Mouse (Mus musculus) hindbrain, embryonic 13.5 days (tissue): ENCODE measurements around the gene Fos. TPM values are rescaled to one million over a fixed set of nuclear protein-coding genes. Genes with fewer than 3 reads are reported as not detected.

Experiments used
- ATAC-seq: fragments of 200-750 bp; cut with Nextera tagmentation; 2 replicates; pipeline ENCODE4 v1.8.0; 2017; ENCODE audit warnings: moderate TSS enrichment; ENCODE audit not compliant: low FRiP score
- H3K27ac ChIP-seq: fragments of 300-500 bp; sonication (generic); 2 replicates; pipeline ENCODE4 v1.5.1; 2015; ENCODE audit warnings: inconsistent platforms, mild to moderate bottlenecking, moderate library complexity
- H3K27me3 ChIP-seq: fragments of 300-500 bp; sonication (generic); 2 replicates; pipeline ENCODE4 v1.6.1; 2015; ENCODE audit warnings: mild to moderate bottlenecking, inconsistent platforms
- H3K36me3 ChIP-seq: fragments of 300-500 bp; sonication (generic); 2 replicates; pipeline ENCODE4 v1.6.1; 2015; ENCODE audit warnings: mild to moderate bottlenecking, inconsistent platforms
- H3K4me1 ChIP-seq: fragments of 300-500 bp; sonication (generic); replicated peaks from 2 replicates; pipeline ENCODE4 v1.6.1; 2015; ENCODE audit warnings: inconsistent platforms
- H3K4me2 ChIP-seq: fragments of 300-500 bp; sonication (generic); 2 replicates; pipeline ENCODE4 v1.6.1; 2015; ENCODE audit warnings: inconsistent platforms, mild to moderate bottlenecking, moderate library complexity
- H3K4me3 ChIP-seq: fragments of 300-500 bp; sonication (generic); 2 replicates; pipeline ENCODE4 v1.5.1; 2015; ENCODE audit warnings: mild to moderate bottlenecking, inconsistent platforms
- H3K9ac ChIP-seq: fragments of 300-500 bp; sonication (generic); 2 replicates; pipeline ENCODE4 v1.6.1; 2015; ENCODE audit warnings: mild to moderate bottlenecking, inconsistent platforms
- H3K9me3 ChIP-seq: fragments of 300-500 bp; sonication (generic); 2 replicates; pipeline ENCODE4 v1.6.1; 2016; ENCODE audit warnings: inconsistent platforms
- WGBS: fragments of 180-500 bp; shearing (Covaris S2); methylation state at CpG from one replicate; pipeline ENCODE4 v1.1.7; 2015; 5-methylcytosine and 5-hydroxymethylcytosine counted together
- polyA plus RNA-seq: library from polyadenylated mRNA; unstranded; fragments of >200 nt; fragmentation: Nextera tagmentation; extraction: Ambion mirVana; gene quantifications from 2 replicates; pipeline ENCODE4 v1.2.1, GENCODE M21; 2015

The Fos gene
- polyA plus RNA-seq, 1 experiment from 2014 or later, result 2.5 TPM

DNA sequence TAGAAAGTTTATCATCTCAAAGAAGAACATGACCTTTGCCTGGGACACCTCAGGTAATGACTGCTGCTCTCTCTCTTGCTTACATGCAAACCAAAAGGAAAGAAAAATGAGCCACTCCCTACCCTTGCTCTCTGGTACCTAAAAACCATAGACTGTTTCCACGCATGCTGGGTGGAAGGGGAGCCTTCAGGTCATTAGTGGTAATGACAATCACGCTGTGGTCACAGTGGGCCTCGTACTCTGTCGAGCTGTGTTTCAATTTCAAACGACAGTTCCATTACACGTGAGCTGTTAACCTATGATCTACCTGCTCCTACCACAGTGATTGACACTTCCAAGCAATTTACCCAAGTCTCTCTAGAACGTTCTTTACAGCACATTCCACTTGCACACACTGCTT is 5.0 kb downstream of the Fos start:
- WGBS, result 69% methylated on average over 7 of the region's 7 CpGs
- Histone ChIP-seq H3K9ac (no peak overlapping the region), H3K4me1 (peaks cover 23% of the 10 kb centered on the region), H3K4me2 (no peak overlapping the region), H3K36me3 (no peaks in the 10 kb centered on the region), H3K27me3 (peaks cover 45% of the 10 kb centered on the region), H3K4me3 (no peak overlapping the region), H3K9me3 (no peaks in the 10 kb centered on the region), H3K27ac (no peak overlapping the region)
- ATAC-seq, result no peak

DNA sequence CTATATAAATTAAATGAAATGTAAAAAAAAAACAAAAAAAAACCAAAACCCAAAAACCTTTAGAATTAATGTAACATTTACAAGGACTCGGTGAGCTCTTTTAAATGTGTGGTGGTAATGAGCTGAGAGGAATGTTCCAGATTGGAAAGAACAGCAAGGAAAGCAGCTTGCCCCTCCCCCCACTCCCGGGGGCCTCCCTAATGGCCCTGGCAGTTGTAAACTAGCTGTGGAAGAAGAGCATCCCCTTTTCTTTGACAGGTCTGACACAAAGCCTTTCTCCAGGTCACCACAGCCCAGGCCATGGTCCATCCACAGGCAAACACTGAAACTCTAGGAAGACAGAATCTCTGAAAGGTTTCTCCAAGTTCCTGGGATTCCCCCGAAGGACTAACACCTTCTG is 5.5 kb downstream of the Fos start:
- no peak overlapping the region for H3K4me2 ChIP-seq
- no peak overlapping the region for H3K4me3 ChIP-seq
- peaks cover 19% of the 10 kb centered on the region for H3K4me1 ChIP-seq
- no peak overlapping the region for H3K9ac ChIP-seq
- no peaks in the 10 kb centered on the region for H3K9me3 ChIP-seq
- no peak for ATAC-seq
- peaks cover 45% of the 10 kb centered on the region for H3K27me3 ChIP-seq
- no peak overlapping the region for H3K27ac ChIP-seq
- WGBS, result 58% methylated on average over 3 of the region's 3 CpGs
- no peaks in the 10 kb centered on the region for H3K36me3 ChIP-seq

DNA sequence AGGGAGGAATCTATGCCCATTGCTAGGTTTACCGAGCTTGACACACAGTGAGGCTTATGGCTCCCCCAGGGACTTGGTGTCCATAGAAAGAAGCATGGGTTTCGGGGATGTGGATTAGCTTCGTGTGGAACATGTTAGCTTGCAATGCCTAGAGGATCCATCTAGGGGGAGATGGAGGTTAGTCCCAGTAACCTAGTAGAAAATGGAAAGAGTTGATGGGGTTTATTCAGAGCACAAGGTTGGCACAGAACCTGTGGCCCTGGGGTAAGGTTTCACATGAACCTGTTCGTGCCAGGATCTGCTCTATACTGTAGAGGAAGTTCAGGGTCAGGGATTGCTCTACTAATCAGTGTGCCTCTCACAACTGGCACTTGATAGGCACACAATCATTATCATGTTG is 9.5 kb downstream of the Fos start:
- WGBS, result 33% methylated on average over 4 of the region's 4 CpGs
- Histone ChIP-seq H3K9me3 (no peaks in the 10 kb centered on the region), H3K4me2 (no peak overlapping the region), H3K4me3 (no peak overlapping the region), H3K27me3 (peaks cover 13% of the 10 kb centered on the region; the same call in 1 of the 2 replicates), H3K4me1 (peaks cover 26% of the 10 kb centered on the region), H3K27ac (no peak overlapping the region), H3K9ac (no peak overlapping the region), H3K36me3 (no peaks in the 10 kb centered on the region)
- no peak for ATAC-seq

DNA sequence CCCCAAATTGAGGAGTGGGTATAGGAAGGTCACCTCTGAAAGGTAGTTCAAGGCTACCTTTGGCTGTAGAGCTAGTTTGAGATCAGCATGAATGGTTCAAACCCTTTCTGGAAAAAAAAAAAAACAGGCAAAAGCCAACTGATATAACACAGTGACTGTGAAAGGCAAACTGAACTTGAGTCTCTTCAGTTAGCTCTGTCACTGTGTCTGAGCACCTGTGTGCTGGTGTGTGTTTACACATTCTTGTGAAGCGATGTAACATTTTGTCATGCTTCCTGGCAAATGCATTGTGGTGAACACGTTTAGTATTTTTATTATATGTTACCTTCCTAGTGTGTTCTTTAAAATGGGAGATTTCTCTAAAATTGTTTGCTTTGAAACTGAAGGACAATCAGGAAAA is 11.0 kb downstream of the Fos start:
- H3K9me3 ChIP-seq, result no peaks in the 10 kb centered on the region
- H3K27ac ChIP-seq, result no peak overlapping the region
- no peak overlapping the region for H3K9ac ChIP-seq
- ATAC-seq, result no peak
- peaks cover 16% of the 10 kb centered on the region; the same call in 1 of the 2 replicates for H3K27me3 ChIP-seq
- no peak overlapping the region for H3K4me3 ChIP-seq
- WGBS, result 82% methylated on average over 2 of the region's 2 CpGs
- H3K4me2 ChIP-seq, result no peak overlapping the region
- H3K4me1 ChIP-seq, result peaks cover 26% of the 10 kb centered on the region
- H3K36me3 ChIP-seq, result no peaks in the 10 kb centered on the region

GRCm38 (mm10) chr12:85485890-85486765 is 12.4 kb downstream of the Fos start:
- peak overlapping the region; percentile 70 for H3K4me2 ChIP-seq
- no peaks in the 10 kb centered on the region for H3K9me3 ChIP-seq
- under 1% methylated on average over 50 of the region's 52 CpGs for WGBS
- peak overlapping the region; percentile 85 for H3K27ac ChIP-seq
- H3K9ac ChIP-seq, result peak overlapping the region; percentile 75
- H3K27me3 ChIP-seq, result peaks cover 18% of the 10 kb centered on the region
- peak; percentile 95 for ATAC-seq
- H3K4me3 ChIP-seq, result peak overlapping the region; percentile 56
- H3K4me1 ChIP-seq, result peaks cover 26% of the 10 kb centered on the region
- no peaks in the 10 kb centered on the region for H3K36me3 ChIP-seq

GRCm38 (mm10) chr12:85486766-85487069 is 13.0 kb downstream of the Fos start:
- H3K36me3 ChIP-seq, result no peaks in the 10 kb centered on the region
- H3K9ac ChIP-seq, result peak overlapping the region; percentile 75
- peak overlapping the region; percentile 85; the same call in 1 of the 2 replicates for H3K27ac ChIP-seq
- peak overlapping the region; percentile 70 for H3K4me2 ChIP-seq
- WGBS, result 1% methylated on average over 20 of the region's 20 CpGs
- peaks cover 26% of the 10 kb centered on the region for H3K4me1 ChIP-seq
- H3K4me3 ChIP-seq, result peak overlapping the region; percentile 56
- ATAC-seq, result no peak
- no peaks in the 10 kb centered on the region for H3K9me3 ChIP-seq
- peaks cover 18% of the 10 kb centered on the region for H3K27me3 ChIP-seq

- H3K27me3 ChIP-seq, result peaks cover 13% of the 10 kb centered on the region
- H3K9ac ChIP-seq, result peak overlapping the region; percentile 43; the same call in 1 of the 2 replicates
- no peaks in the 10 kb centered on the region for H3K36me3 ChIP-seq
- H3K4me3 ChIP-seq, result peak overlapping the region; percentile 56
- 2% methylated on average over 12 of the region's 12 CpGs for WGBS
- no peaks in the 10 kb centered on the region for H3K9me3 ChIP-seq
- 0 out of 2 replicates have a peak, but pooled peaks have one; percentile 30 for ATAC-seq
- peaks cover 31% of the 10 kb centered on the region for H3K4me1 ChIP-seq
- H3K4me2 ChIP-seq, result peak overlapping the region; percentile 70
- peak overlapping the region; percentile 36 for H3K27ac ChIP-seq
These were observed 14.0 kb downstream of the Fos start for GRCm38 (mm10) chr12:85487545-85488141.

DNA sequence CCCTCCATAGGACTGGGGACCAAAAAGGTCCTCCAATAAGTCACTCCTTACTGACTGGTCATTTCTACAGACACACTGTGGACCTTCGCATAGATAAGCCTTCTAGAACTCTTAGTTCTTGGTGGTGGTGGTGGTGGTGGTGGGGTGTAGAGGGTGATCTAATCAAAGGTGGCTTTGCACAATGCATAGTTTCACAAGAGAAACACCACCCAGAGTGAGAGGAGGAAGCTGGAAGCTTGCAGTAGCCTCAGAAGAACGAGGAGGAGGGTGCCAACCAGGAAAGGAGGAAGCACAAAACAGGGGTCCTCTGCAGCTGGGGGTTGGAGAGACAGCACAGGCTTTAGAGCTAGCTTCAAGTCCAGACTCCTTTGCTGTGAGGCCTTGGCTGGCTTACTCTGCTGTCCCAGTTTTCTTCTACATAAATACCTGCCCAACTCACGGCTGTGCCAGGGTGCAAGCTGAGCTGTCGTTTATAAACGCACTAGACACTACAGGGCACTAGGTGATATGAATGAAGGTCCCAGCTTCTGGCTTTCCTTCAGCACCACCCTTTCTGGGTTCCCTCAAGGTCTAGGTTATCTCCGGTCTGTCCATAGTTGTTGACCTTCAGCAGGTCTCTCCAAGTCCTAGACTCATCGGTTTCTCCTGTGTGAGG is 15.7 kb downstream of the Fos start:
- 89% methylated on average over 7 of the region's 7 CpGs for WGBS

GRCm38 (mm10) chr12:85490096-85490820 is 16.6 kb downstream of the Fos start:
- Histone ChIP-seq H3K4me1 (peaks cover 27% of the 10 kb centered on the region), H3K4me3 (no peak overlapping the region), H3K9ac (no peak overlapping the region), H3K4me2 (no peak overlapping the region), H3K27ac (no peak overlapping the region), H3K27me3 (peaks cover 6% of the 10 kb centered on the region), H3K9me3 (no peaks in the 10 kb centered on the region), H3K36me3 (no peaks in the 10 kb centered on the region)
- WGBS, result 73% methylated on average over 10 of the region's 10 CpGs
- ATAC-seq, result no peak

More for the DNA sequence above, 15.7 kb downstream of the Fos start:
- no peak overlapping the region for H3K4me2 ChIP-seq
- peaks cover 6% of the 10 kb centered on the region for H3K27me3 ChIP-seq
- H3K4me3 ChIP-seq, result no peak overlapping the region
- no peaks in the 10 kb centered on the region for H3K36me3 ChIP-seq
- no peaks in the 10 kb centered on the region for H3K9me3 ChIP-seq
- H3K9ac ChIP-seq, result no peak overlapping the region
- ATAC-seq, result no peak
- H3K4me1 ChIP-seq, result peaks cover 31% of the 10 kb centered on the region
- no peak overlapping the region for H3K27ac ChIP-seq

GRCm38 (mm10) chr12:85490991-85491390 is 17.3 kb downstream of the Fos start:
- Histone ChIP-seq H3K4me3 (no peak overlapping the region), H3K9ac (no peak overlapping the region), H3K4me2 (no peak overlapping the region), H3K27ac (no peak overlapping the region), H3K36me3 (no peaks in the 10 kb centered on the region), H3K27me3 (peaks cover 6% of the 10 kb centered on the region), H3K9me3 (no peaks in the 10 kb centered on the region), H3K4me1 (peaks cover 23% of the 10 kb centered on the region)
- no peak for ATAC-seq
- WGBS, result 93% methylated on average over 1 of the region's 1 CpGs

DNA sequence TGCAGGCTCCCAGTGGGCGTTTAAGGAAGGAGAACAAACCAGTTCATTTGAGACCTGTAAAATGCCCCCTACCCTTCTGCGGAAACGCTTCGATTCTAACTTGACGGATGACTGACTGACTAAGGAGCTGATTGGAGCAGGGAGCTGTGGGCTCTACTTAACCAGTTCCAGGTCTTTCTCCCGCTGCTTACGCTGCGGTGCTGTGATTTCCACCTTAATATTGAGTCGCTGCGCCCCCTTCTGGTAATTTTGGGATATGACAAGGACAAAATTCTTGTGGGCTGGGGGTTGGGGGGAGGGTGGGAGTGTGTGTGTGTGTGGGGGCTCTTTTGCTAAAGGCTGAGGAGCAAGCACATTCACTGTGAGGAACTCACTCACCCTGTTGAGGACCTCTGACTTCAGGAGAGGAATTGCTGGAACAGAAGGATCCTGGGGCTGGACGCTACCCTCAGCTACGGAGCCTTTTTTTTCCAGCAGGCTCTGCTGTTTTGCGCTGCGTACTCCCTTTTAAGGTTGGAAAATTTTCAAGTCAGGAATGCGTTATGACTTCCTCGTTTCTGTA is 18.5 kb downstream of the Fos start:
- Histone ChIP-seq H3K36me3 (no peaks in the 10 kb centered on the region), H3K27me3 (peaks cover 6% of the 10 kb centered on the region), H3K9me3 (no peaks in the 10 kb centered on the region), H3K4me3 (no peak overlapping the region), H3K4me1 (peaks cover 14% of the 10 kb centered on the region), H3K4me2 (peak overlapping the region; percentile 35), H3K27ac (no peak overlapping the region), H3K9ac (no peak overlapping the region; the same call in 1 of the 2 replicates)
- ATAC-seq, result no peak; the same call in 1 of the 2 replicates
- 24% methylated on average over 16 of the region's 16 CpGs for WGBS
